Mouse (Mus musculus): ENCODE results near the gene Gdpd1.
A peak's percentile ranks its signal among the peaks of the same experiment; 100 is the strongest.
"Not testable (repeated sequence)": the region's sequence is repeated elsewhere in the genome, so short reads cannot be mapped to it uniquely, and the experiment has no call there.

The Gdpd1 gene

GRCm38 (mm10) chr11:87073866-87074440 lies at the start of gene Gdpd1:
TSS of gene Gdpd1 (minus strand) at chr11:87074062.
- peak; percentile 85 for DNase-seq (ENCODE audit: low spot score)

DNA sequence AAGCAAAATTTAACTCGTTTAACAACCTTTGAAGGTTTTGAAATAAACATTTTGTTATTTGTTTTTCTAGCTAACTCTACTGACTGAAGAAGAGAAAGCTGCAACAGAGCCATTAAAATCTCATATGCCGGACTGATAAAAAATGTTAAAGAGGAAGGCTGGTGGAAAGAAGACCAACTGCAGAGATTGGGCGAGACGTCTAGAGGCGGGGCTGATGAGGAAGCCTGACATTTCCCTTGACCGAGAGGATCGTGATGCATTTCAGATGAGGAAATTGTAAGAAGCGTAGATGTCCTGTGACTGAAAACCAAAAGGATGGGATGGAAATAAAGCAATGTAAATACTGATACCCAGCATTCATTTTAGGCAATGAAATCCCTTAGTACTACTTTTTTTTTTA lies 48.0 kb upstream of the Gdpd1 start:
- DNase-seq (ENCODE audit: low spot score), result no peak

DNA sequence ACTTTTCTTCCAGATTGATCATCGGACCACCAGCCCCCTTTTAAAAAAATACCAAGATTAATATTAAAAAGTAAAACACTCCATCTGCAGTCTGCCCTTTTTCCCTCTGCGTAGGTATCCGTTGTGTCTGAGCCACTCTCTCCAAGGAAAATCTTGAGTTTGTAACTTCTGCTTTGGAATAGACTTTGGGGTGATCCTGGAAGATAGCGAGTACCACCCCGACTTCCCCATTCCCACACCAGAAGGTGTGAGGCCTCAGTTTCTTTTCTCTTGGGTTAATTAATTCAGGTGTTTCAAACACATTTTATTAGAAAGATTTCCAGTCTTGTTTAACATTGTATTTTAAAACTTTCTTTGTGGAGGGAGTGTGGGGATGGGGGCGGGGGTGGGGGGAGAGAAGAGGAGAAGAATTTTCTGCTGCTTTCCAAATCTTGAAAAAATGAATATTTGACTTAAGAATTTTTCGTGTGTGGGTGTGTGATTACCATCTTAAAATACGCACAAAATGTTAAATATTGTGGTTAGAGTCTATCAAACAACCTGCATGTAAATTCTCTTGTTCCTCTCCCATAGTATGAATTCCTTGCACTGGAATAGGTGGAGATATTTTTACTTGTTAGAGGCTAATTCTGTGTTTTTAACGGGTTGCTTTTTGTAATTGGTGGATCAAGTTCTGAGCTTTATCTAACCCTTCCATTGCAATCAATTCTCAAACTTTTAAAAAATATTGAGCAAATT lies 36.5 kb upstream of the Gdpd1 start:
- no peak for DNase-seq (ENCODE audit: low spot score)

GRCm38 (mm10) chr11:87109519-87110171 lies 35.8 kb upstream of the Gdpd1 start:
- peak; percentile 8 for DNase-seq (ENCODE audit: low spot score)

- DNase-seq (ENCODE audit: low spot score), result peak; percentile 97
Observed at GRCm38 (mm10) chr11:87108755-87109518, 35.1 kb upstream of the Gdpd1 start, which contains the start of gene Ska2. TSS of gene Ska2 (plus strand) at chr11:87109234.

DNA sequence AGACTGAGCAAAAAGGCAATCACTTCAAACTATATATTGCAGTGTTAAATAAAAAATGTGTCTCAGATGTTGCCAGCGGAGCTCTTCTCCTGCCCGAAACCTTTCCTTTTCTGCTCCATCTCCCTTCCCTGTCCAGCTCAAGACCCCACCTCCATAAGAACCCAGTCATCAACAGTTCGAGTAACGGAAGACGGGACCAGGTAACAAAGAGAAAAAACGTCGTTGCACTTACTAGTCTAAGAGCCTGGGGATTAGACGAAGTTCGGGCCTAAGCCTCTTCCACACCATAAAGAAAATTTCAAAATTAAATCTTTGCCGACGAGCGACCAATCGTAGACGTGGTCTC lies 34.5 kb upstream of the Gdpd1 start, which contains the start of gene Prr11:
Gene Prr11, minus strand, starts transcription at position 300 of the 346 bp plus-strand sequence.
- DNase-seq (ENCODE audit: low spot score), result no peak

- DNase-seq (ENCODE audit: low spot score), result no peak
Observed at GRCm38 (mm10) chr11:87087142-87087541, 13.3 kb upstream of the Gdpd1 start.

GRCm38 (mm10) chr11:87086290-87086984 lies 12.6 kb upstream of the Gdpd1 start, which contains the start of gene Smg8:
TSS of gene Smg8 (minus strand) at chr11:87086774.
- peak; percentile 83 for DNase-seq (ENCODE audit: low spot score)

DNA sequence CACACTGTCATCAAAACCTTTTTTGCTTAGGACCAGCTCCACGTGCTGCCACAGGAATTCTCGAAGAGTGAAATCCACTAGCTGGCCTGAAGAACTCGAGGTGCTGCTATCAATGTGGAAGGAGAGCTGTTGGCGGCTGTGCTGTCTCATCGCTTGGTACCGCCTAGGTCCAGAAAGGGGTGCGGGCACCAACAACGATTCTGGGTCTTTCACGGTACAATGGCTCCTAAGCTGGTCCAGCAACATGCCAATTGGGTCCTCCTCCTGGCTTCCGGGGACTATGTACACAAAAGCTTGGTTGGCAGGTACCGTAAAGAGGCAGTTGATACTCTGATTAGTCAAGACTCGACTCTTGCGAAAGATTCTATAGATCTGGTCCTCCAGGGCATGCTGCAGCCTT lies 11.6 kb upstream of the Gdpd1 start:
- DNase-seq (ENCODE audit: low spot score), result no peak

GRCm38 (mm10) chr11:87083712-87084111 lies 9.8 kb upstream of the Gdpd1 start:
- no peak for DNase-seq (ENCODE audit: low spot score)

GRCm38 (mm10) chr11:87073343-87073865 lies 458 bp downstream of the Gdpd1 start:
- peak; percentile 73 for DNase-seq (ENCODE audit: low spot score)

DNA sequence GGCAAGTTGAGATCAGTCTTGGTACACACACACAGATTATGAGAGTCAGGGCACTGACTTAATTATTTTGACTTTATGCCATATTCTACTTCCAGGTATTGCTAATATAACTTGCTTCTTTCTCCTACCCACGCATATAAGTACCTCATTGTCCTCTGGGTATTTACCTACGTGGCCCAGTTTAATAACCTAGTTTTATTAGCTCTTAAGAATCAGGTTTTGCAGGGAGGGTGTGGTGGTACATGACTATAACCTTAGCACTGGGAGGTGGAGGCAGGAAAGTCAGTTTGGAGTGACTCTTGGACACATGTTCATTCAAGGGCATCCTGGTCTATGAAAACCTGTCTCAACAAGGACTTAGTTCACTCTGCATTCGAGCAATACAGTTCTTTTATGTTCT lies 11.8 kb downstream of the Gdpd1 start:
- DNase-seq (ENCODE audit: low spot score), result no peak

DNA sequence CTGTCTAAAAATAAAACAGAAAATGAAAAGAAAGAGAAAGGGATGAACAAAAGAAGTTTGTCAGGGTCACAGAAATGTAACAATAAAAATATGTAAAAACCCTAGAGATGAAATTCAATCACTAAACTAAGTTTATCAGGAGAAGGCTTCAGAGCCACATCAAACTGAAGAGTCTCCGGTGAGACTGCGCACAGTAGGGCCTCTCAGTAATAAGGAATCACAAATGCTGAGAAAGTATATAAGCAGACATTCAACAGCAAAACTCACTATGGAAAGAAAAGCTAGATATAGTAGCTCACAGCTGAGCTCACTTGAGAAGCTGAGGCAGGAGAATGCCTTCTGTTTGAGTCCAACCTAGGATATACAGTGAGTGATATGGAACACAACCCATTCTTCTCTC lies 13.5 kb downstream of the Gdpd1 start:
- no peak for DNase-seq (ENCODE audit: low spot score)

- no peak for DNase-seq (ENCODE audit: low spot score)
Observed at GRCm38 (mm10) chr11:87056286-87056685, 17.6 kb downstream of the Gdpd1 start.

- not testable (repeated sequence) for DNase-seq (ENCODE audit: low spot score)
Observed at GRCm38 (mm10) chr11:87048900-87049299, 25.0 kb downstream of the Gdpd1 start.

DNA sequence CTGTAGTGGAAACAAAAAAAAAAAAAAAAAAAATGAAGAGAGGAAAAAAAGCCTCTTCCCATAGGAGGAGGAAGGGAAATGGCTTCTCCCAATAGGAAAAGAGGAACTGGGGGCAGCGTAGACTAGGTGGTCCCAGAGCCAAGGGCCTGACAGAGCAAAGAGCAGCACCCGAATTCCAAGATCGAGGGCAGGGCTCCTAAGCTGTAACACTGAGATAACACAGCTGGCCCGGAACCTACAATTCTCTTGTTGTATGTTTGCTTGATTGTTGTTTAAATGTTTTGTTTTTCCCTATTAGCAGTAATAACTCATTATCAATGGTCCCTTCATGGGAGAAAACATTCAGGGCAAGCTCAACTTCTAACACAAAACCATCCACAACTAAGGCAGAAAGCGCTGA lies 26.9 kb downstream of the Gdpd1 start:
- DNase-seq (ENCODE audit: low spot score), result no peak

DNA sequence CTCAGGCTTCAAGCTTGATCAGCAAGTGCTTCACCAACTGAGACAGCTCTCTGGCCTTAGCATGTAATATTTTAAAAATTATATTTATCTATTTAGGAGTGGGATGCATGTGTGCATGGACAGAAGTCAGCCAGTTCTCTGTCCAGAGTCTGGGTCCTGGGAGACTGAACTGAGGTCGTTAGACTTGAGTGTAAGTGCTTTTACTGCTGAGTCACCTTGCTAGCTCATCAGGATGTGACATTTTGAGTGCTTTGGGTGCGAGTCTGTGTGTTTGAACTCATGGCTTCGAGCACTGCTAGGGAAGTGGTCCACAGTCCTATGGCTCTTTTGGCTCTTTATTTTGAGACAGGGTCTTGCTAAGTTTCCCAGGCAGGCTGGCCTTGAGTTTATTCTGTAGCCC lies 30.8 kb downstream of the Gdpd1 start:
- DNase-seq (ENCODE audit: low spot score), result no peak

GRCm38 (mm10) chr11:87039307-87039963 lies 34.4 kb downstream of the Gdpd1 start:
- peak; percentile 62 for DNase-seq (ENCODE audit: low spot score)

DNA sequence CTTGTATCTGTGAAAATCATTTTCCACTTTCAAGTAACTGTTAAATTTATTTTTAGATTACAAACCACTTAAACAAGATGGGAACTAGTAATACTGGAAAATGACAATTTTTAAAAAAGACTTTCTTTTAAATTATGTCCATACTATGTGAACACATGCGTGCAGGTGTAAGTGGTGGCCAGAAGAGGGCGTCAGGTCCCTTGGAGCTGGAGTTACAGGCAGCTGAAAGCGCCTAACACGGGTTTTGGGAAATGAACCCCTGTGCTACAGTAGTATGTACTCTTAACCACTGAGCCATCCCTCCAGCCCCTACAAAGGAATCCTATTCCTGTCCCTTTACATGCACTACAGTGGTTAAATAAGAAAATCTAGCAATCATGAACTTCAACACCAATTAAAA lies 37.7 kb downstream of the Gdpd1 start:
- no peak for DNase-seq (ENCODE audit: low spot score)

- DNase-seq (ENCODE audit: low spot score), result no peak
Observed at GRCm38 (mm10) chr11:87028212-87028611, 45.6 kb downstream of the Gdpd1 start.
